Mouse (Mus musculus) stomach, postnatal 0 days (tissue): Measurements from ENCODE around the gene Pcmt1.

Source experiments
- CTCF ChIP-seq: IDR thresholded peaks from 2 replicates; pipeline ENCODE4 v1.5.1; 2016; ENCODE audit warnings: antibody characterized with exemption, low read depth, mild to moderate bottlenecking, moderate library complexity
- EP300 ChIP-seq: optimal IDR thresholded peaks from 2 replicates; pipeline ENCODE3; 2016; ENCODE audit warnings: antibody characterized with exemption

DNA sequence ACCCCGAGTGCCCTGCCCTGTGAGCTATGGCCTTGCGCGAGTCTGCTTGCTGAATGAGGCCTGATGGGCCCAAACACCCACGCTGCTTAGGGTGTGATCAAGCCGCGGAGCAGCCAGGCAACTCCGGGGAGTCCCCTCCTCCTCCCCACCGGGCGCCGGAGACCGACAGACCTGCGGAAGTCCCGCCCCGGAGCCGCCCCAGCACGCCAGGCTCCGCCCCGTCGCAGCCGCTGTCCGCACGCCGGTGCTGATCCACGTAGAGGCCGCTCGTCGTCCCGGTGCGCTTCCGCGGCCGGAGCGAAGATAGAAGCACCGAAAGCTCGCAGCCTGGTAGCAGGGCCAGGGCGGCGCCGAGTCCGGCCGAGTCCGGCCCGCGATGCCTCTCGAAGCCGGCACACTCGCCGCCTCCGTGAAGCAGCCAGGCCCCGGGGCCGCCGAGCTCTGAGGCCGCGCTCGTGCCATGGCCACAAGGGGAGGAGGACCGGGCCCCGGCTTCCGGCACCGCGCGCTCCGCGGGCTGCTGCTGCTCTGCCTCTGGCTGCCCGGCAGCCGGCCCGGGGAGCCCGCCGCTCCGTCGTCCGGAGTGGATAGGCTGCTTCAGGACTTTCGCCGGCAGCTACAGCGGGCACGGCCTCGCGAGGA, 91.2 kb downstream of the Pcmt1 start, which contains the start of gene Lrp11:
- TF ChIP-seq CTCF (no peak), EP300 (no peak)
